Mouse (Mus musculus) adrenal gland, postnatal 14 days (tissue): ENCODE measurements around the gene Oprd1. TPM values are rescaled to one million over a fixed set of nuclear protein-coding genes. Genes with fewer than 3 reads are reported as not detected.

Experiments used
- DNase-seq: peaks from one replicate; pipeline ENCODE4 v3.0.0; 2021; ENCODE audit warnings: mixed read lengths
- total RNA-seq: library from RNA; stranded (reverse); gene quantifications from 2 replicates; pipeline ENCODE4 v1.2.3, GENCODE M21; 2021

The Oprd1 gene
- total RNA-seq, 1 experiment from 2014 or later = 1.4 TPM

DNA sequence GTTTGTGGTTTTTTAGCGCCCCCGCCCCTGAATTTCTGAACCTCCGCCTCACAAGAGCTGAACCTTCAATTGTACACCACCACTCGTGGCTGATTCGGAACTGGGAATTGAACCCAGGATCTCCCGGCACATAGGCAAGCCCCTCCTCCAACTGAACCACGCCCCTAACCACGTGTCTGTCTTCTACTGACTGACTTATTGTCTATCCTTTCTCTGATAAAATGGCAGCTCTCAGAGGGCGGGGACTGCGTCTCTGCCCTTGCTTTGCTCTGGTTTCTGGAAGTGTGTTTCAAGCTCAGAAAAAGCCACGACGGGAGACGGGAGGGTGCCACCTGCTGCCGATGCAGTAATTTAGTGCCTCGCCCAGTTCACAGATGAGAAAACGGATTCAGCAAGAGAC lies 10.4 kb downstream of the Oprd1 start:
- DNase-seq = no peak

DNA sequence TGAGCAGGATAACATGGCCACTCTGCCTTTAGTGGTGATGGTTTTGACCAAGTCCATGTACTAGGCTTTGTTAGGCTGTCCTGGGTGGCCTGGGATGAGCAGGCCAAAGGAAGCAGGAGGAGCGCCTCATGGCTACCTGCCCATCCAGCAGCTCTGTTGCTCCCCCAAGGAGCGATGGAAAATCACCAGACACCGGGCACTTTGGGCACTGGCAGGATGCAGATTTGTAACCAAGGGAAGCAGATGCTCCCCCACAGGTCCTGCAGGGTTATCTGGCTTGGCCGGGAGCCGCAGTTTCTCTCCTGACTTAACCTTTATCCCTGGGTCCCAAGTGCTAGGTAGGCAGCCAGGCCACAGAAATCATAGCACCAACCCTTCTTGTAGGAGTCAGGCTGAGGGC lies 10.9 kb downstream of the Oprd1 start:
- DNase-seq = no peak

DNA sequence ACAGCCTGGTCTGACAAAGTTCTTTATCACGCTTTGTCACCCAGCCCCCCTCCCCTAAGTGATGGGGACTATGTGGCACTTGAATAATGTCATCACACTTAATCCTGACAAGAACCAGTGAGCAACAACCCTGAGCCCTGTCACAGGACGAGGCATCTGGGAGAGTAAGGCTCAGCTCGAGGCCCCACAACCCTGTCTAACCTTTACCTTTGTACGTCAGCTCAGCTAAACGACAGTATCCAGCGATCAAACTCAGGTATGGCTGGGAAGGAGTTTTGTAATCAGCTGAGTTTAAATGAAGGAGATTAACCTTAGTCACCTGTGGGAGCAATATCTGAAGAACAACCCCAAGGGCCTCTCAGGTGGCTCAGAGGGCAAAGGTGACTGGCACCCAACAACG lies 12.0 kb downstream of the Oprd1 start:
- DNase-seq = no peak

- DNase-seq = no peak
Observed at GRCm38 (mm10) chr4:132131790-132132189, 12.5 kb downstream of the Oprd1 start.

GRCm38 (mm10) chr4:132131116-132131515 lies 13.2 kb downstream of the Oprd1 start:
- DNase-seq = no peak

DNA sequence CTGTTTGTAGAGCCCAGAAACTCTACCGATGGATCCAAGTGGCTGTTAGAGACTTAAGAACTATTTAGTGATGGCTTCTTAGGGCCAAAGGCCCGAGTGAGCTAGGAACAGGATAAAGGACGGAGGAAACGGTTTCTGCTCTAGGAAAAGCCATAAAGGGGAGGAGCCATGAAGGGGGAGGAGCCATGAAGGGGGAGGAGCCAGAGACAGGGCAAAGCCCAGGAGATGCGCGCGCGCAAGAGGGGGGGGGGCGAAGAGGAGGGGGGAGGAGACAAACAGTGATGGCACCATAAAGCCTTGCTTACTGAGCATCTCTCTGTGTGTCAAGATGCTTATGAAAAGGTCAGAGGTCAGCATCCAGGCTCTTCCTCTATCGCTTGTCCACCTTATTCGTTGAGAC lies 13.6 kb downstream of the Oprd1 start:
- DNase-seq = no peak

GRCm38 (mm10) chr4:132130134-132130533 lies 14.2 kb downstream of the Oprd1 start:
- DNase-seq = no peak

GRCm38 (mm10) chr4:132128997-132129636 lies 15.2 kb downstream of the Oprd1 start:
- no peak for DNase-seq

DNA sequence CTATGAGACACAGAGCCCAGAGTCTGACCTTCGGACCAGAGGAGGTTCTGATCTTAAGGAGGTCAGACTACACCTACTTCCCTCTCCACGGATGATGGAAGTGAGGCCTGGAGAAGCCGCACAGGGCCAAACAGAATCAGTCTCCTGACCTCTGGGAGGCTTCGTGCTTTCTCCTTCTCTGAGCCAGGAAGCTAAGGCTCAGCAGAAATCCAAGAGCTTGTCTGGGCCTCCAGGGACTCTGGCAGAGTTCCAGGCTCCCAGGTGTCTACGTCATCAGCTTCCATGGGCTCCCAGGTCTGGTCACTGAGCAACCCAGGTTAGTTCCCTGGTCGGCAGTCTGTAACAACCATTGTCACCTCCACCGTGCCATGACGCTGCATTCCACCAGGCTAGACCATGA lies 17.2 kb downstream of the Oprd1 start:
- no peak for DNase-seq

GRCm38 (mm10) chr4:132123166-132123565 lies 21.1 kb downstream of the Oprd1 start:
- peak; percentile 27 for DNase-seq

GRCm38 (mm10) chr4:132121674-132122073 lies 22.6 kb downstream of the Oprd1 start:
- no peak for DNase-seq

- no peak for DNase-seq
Observed at GRCm38 (mm10) chr4:132119566-132119965, 24.7 kb downstream of the Oprd1 start.

DNA sequence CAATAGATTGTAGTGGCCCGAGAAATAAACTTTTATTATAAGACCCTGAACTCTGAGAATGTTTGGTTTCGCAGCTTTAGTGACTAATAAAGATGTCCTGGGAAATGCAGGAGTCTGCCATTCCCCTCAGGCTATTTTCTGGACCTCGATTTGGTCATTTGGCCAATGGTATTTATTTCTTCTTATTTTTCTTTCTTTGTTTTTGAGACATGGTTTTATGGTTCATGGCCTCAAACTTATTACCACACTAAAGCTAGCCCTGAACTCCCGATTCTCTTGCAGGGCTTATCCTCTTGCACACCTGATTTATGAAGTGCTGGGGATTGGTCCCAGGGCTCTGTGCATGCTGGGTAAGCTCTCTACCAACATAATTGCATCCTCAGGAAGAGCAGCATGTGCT lies 28.0 kb downstream of the Oprd1 start:
- no peak for DNase-seq

DNA sequence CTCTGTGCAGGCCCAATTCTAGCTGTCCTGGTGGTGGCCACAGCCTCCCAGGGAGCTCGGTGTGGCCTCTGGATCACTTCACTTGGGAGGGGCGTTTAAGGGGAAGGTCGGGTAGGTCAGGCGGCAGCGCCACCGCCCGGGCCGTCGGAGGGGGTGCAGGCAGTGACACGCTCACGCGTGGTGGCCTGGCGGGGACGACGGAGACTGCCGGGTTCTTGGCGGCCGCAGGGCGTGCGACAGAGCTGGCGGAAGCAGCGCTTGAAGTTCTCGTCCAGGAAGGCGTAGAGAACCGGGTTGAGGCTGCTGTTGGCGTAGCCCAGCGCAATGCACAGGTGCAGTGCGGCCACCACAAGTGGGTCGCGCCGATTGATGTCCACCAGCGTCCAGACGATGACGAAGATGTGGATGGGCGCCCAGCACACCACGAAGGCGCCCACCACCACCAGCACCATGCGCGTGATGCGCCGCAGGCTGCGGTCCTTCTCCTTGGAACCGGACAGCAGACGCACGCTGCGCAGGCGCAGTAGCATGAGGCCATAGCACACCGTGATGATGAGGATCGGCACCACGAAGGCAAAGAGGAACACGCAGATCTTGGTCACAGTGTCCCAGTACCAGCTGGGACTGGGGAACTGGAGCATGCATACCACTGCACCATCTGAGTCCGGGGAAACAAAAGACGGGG lies 30.7 kb downstream of the Oprd1 start:
- peak; percentile 48 for DNase-seq

DNA sequence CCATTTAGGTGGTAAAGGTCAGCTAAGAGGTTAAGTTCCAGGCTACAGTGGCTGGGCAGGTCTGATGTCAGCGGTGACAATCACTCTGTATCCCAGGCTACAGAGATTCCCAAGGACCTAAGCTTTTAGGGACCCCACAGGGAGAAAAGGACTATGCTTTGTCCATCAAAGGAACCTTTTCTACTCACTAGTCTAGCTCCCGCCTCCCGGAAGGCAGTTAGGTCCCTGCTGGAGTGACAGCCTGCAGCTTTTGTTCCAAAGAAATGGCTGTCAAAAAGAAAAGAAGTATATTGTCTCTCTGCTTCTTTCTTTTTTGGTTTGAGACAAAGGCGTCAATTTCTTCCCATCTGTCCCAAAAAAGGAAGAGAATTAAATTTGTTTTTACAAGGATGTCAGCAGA lies 33.1 kb downstream of the Oprd1 start:
- DNase-seq = no peak

DNA sequence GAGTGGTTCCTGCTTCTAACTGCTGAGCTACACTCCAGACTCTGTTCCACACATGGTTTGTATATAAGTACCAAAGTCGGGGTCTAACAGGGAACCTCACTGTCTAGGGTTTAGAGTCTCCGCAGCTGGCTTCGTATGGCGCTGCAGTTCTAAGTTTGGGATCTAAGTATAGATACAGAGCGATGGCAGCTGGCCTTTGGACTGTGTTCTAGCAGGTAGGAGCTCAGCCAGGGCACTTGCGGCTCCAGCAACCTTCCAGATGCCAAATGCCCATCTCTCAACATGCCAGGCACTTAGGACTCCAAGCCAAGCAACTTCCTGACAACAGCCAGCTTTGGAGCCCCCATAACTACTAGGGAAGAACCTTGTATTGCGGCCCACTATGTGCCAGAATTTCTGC lies 36.1 kb downstream of the Oprd1 start:
- DNase-seq = no peak

GRCm38 (mm10) chr4:132101152-132101551 lies 43.1 kb downstream of the Oprd1 start:
- DNase-seq = no peak

DNA sequence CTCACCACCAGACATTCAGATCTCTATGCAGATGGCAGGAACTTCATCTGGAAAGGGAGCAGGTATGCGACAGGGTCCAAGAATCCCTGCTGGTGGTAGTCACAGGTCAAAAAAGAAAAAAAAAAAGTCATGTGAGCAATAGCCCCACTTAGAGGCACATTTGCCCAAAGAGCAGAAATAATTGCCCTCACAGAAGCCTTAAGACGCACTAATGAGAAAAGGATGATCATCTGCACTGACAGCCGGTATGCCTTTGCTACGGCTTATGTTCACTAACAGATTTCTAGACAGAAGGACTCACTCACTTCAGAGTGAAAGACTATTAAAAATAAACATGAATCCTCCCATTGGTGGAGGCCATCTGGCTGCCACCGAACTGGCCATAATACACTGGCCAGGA lies 44.7 kb downstream of the Oprd1 start:
- DNase-seq = no peak

DNA sequence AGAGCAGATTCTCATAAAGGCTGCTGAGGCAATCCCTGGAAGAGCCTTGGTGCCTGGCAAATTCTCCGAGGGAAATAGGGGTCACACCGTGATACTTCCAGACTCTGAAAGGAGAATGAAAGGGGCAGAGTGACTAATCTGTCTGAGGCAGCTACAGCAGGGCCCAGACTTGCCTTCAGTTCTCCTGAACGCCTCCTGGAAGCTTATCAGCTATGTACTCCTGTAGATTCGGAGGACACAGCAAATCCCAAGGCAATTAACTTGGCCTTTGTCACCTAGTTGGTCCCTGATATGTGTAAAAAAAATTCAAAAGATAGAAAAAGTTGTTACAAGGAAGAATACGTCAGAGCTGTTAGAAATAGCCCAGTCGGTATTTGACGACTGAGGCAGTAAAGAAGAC lies 49.2 kb downstream of the Oprd1 start:
- DNase-seq = no peak

GRCm38 (mm10) chr4:132093928-132094327 lies 50.4 kb downstream of the Oprd1 start:
- DNase-seq = no peak

- peak; percentile 20 for DNase-seq
Observed at GRCm38 (mm10) chr4:132093136-132093535, 51.1 kb downstream of the Oprd1 start.

GRCm38 (mm10) chr4:132088921-132089320 lies 55.4 kb downstream of the Oprd1 start:
- peak; percentile 58 for DNase-seq

GRCm38 (mm10) chr4:132085114-132085513 lies 59.2 kb downstream of the Oprd1 start:
- no peak for DNase-seq

DNA sequence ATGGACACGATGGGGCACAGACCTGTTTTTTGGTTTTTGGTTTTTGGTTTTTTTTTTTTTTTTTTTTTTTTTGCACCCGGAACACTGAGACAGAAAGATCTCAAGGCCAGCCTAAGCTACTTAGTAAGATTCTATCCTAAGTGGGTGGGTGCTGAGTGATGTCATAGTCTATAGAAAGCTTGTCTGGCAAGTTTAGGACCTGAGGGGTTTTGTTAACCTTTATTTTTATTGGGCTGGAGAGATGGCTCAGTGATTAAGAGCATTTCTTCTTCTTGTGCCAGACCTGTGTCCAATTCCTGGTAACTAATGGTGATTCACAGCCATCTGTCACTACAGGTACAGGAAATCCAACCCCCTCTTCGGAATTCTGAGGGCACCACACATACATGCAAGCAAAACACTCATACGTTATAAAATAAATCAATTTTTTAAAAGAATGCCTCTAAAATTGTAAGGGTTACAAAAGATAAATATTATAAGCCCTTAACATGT lies 63.7 kb downstream of the Oprd1 start:
- DNase-seq = no peak
